Mouse (Mus musculus): Measurements from ENCODE around the gene Spats1. TPM values are rescaled to one million over a fixed set of nuclear protein-coding genes. Genes with fewer than 3 reads are reported as not detected.
"Not testable (repeated sequence)": the region's sequence is repeated elsewhere in the genome, so short reads cannot be mapped to it uniquely, and the experiment has no call there.

The Spats1 gene
- polyA plus RNA-seq, 1 experiment from 2014 or later: 0.57 TPM

GRCm38 (mm10) chr17:45456260-45457152 is 18.7 kb downstream of the Spats1 start:
- H3K27me3 ChIP-seq (ENCODE audit: insufficient read depth, poor library complexity, severe bottlenecking): no peaks in the 10 kb centered on the region
- no peaks in the 10 kb centered on the region for H3K4me1 ChIP-seq
- H3K27ac ChIP-seq: no peak overlapping the region
- no peak overlapping the region for H3K4me3 ChIP-seq
- no peak for DNase-seq (ENCODE audit: low spot score)
- 63% methylated on average over 13 of the region's 13 CpGs for WGBS
- no peaks in the 10 kb centered on the region for H3K36me3 ChIP-seq
- no peaks in the 10 kb centered on the region for H3K9me3 ChIP-seq

DNA sequence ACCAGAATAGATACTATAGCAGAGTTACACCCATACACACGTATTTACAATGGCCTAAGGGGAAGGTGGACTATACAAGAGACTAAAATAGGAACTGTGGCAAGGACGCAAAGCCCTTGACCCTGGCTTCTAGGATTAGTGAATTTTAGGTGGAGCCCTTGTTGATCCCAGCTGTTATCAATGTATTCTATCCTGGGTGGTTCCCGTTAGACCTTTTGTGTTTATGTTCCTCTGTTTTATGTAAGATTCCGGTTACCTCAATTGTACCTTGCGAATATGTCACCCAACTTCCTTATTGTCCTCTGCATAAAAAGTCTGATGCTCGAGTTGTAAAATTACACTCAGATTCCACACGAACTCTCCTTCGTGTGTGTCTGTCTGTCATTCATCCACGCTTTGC is 19.4 kb downstream of the Spats1 start:
- not testable (repeated sequence) for H3K4me1 ChIP-seq; H3K4me3 ChIP-seq; DNase-seq (ENCODE audit: low spot score); H3K27ac ChIP-seq; H3K36me3 ChIP-seq; H3K27me3 ChIP-seq (ENCODE audit: insufficient read depth, poor library complexity, severe bottlenecking); H3K9me3 ChIP-seq
- 81% methylated on average over 9 of the region's 9 CpGs for WGBS

DNA sequence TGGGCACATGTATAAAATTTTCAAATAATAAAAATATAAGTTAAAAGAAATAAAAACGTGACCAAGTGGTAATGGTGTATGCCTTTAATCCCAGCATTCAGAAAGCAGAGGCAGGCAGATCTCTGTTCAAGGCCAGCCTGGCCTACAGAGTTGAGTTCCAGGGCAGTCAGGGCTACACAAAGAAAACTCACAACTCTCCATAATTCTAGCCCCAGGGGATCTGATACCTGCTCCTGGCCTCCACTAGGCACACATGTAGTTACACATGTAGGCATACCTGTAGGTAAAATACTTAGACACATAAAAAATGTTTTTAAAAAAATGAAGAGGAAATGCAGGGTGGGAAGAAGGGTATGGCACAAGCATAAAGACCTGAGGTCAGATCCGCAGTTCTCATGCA is 20.4 kb downstream of the Spats1 start:
- no peaks in the 10 kb centered on the region for H3K4me1 ChIP-seq
- no peak overlapping the region for H3K27ac ChIP-seq
- 88% methylated on average over 2 of the region's 2 CpGs for WGBS
- DNase-seq (ENCODE audit: low spot score): no peak
- no peaks in the 10 kb centered on the region for H3K27me3 ChIP-seq (ENCODE audit: insufficient read depth, poor library complexity, severe bottlenecking)
- H3K9me3 ChIP-seq: no peaks in the 10 kb centered on the region
- no peak overlapping the region for H3K4me3 ChIP-seq
- no peaks in the 10 kb centered on the region for H3K36me3 ChIP-seq

- Histone ChIP-seq H3K4me3 (no peak overlapping the region), H3K36me3 (0 out of 2 replicates have a peak, but pooled peaks cover 2% of the 10 kb centered on the region), H3K27ac (no peak overlapping the region), H3K27me3 (ENCODE audit: insufficient read depth, poor library complexity, severe bottlenecking) (no peaks in the 10 kb centered on the region), H3K9me3 (no peaks in the 10 kb centered on the region), H3K4me1 (no peaks in the 10 kb centered on the region)
- 92% methylated on average over 1 of the region's 1 CpGs for WGBS
- DNase-seq (ENCODE audit: low spot score): no peak
Measured at GRCm38 (mm10) chr17:45452271-45452670, 22.9 kb downstream of the Spats1 start.

DNA sequence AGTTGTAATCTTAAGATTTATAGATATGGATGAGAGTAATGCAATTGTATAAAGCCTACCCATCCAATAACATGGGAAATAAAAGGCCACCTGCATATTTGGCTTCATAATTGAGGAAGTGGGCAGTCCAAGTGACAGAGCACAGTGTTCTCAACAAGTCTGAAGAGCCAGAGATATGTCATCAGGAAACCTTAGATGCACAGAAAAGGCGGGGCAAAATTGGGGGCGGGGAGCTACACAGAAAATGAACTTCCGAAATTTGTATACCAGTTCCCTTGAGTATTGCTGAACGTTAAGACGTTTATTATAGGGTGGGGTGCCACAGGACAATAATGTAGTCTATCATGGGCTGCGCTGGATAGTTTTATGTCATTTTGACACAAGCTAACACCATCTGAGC is 25.1 kb downstream of the Spats1 start:
- H3K36me3 ChIP-seq: 0 out of 2 replicates have a peak, but pooled peaks cover 2% of the 10 kb centered on the region
- WGBS: 91% methylated on average over 6 of the region's 6 CpGs
- H3K27ac ChIP-seq: no peak overlapping the region
- H3K9me3 ChIP-seq: no peaks in the 10 kb centered on the region
- no peak for DNase-seq (ENCODE audit: low spot score)
- no peak overlapping the region for H3K4me3 ChIP-seq
- no peaks in the 10 kb centered on the region for H3K4me1 ChIP-seq
- no peaks in the 10 kb centered on the region for H3K27me3 ChIP-seq (ENCODE audit: insufficient read depth, poor library complexity, severe bottlenecking)

DNA sequence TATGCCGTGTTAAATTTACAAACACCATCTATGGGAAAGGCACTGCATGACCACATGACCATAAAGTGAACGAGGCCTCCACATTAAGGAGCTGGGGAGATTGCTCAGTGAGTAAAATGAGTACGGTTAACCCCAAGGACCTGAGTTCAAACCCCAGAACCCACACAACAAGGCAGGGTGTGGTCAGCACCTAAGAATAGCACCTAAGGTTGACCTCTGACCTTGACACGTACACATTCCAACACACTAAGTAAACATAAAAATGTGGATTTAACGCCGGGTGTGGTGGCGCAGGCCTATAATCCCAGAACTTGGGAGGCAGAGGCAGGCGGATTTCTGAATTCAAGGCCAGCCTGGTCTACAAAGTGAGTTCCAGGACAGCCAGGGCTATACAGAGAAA is 25.6 kb downstream of the Spats1 start:
- 0 out of 2 replicates have a peak, but pooled peaks cover 2% of the 10 kb centered on the region for H3K36me3 ChIP-seq
- no peaks in the 10 kb centered on the region for H3K9me3 ChIP-seq
- DNase-seq (ENCODE audit: low spot score): no peak
- H3K4me3 ChIP-seq: no peak overlapping the region
- H3K27me3 ChIP-seq (ENCODE audit: insufficient read depth, poor library complexity, severe bottlenecking): no peaks in the 10 kb centered on the region
- H3K27ac ChIP-seq: no peak overlapping the region
- H3K4me1 ChIP-seq: no peaks in the 10 kb centered on the region
- 94% methylated on average over 8 of the region's 8 CpGs for WGBS

DNA sequence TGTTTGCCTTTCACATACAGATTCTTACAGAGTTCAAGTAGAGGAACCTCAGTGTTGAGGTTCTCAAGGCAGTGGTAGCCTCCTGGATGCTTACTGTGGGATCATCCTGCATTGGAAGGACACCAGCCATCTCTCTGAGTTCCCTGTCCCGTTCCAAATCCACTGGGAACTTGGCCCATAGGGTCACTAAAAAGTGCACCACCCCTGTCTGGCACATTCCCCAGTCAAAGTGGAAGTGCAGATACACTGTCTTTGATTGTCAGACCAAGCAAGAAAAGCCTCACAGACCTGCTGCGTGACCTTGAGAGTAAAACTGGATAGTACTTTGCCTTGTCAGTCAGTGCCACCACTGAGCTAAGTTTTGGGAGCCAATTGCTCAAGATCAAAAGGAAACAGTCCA is 28.2 kb downstream of the Spats1 start:
- Histone ChIP-seq H3K36me3 (peaks cover 9% of the 10 kb centered on the region; the same call in 1 of the 2 replicates), H3K27me3 (ENCODE audit: insufficient read depth, poor library complexity, severe bottlenecking) (no peaks in the 10 kb centered on the region), H3K4me3 (no peak overlapping the region), H3K9me3 (no peaks in the 10 kb centered on the region), H3K4me1 (no peaks in the 10 kb centered on the region), H3K27ac (no peak overlapping the region)
- DNase-seq (ENCODE audit: low spot score): no peak
- WGBS: 68% methylated on average over 2 of the region's 2 CpGs

- DNase-seq (ENCODE audit: low spot score): no peak
- Histone ChIP-seq H3K27me3 (ENCODE audit: insufficient read depth, poor library complexity, severe bottlenecking) (no peaks in the 10 kb centered on the region), H3K4me1 (no peaks in the 10 kb centered on the region), H3K27ac (no peak overlapping the region), H3K9me3 (no peaks in the 10 kb centered on the region), H3K4me3 (no peak overlapping the region), H3K36me3 (peaks cover 12% of the 10 kb centered on the region; the same call in 1 of the 2 replicates)
- 84% methylated on average over 4 of the region's 4 CpGs for WGBS
Measured at GRCm38 (mm10) chr17:45445923-45446322, 29.3 kb downstream of the Spats1 start.

GRCm38 (mm10) chr17:45434262-45434590 is 41.0 kb downstream of the Spats1 start:
- no peaks in the 10 kb centered on the region for H3K27me3 ChIP-seq (ENCODE audit: insufficient read depth, poor library complexity, severe bottlenecking)
- no peaks in the 10 kb centered on the region for H3K9me3 ChIP-seq
- WGBS: 5% methylated on average over 12 of the region's 12 CpGs
- peaks cover 11% of the 10 kb centered on the region; the same call in 1 of the 2 replicates for H3K36me3 ChIP-seq
- no peak for DNase-seq (ENCODE audit: low spot score)
- H3K4me3 ChIP-seq: peak overlapping the region; percentile 89
- peaks cover 20% of the 10 kb centered on the region for H3K4me1 ChIP-seq
- peak overlapping the region; percentile 94 for H3K27ac ChIP-seq

- DNase-seq (ENCODE audit: low spot score): peak; percentile 98
- Histone ChIP-seq H3K9me3 (no peaks in the 10 kb centered on the region), H3K4me1 (peaks cover 20% of the 10 kb centered on the region), H3K27ac (peak within 1 kb of the TSS; percentile 94), H3K4me3 (peak within 1 kb of the TSS; percentile 89), H3K27me3 (ENCODE audit: insufficient read depth, poor library complexity, severe bottlenecking) (no peaks in the 10 kb centered on the region), H3K36me3 (peaks cover 9% of the 10 kb centered on the region; the same call in 1 of the 2 replicates)
- under 1% methylated on average over 73 of the region's 73 CpGs for WGBS
Measured at GRCm38 (mm10) chr17:45433419-45434261, 41.6 kb downstream of the Spats1 start, which contains the start of gene Cdc5l. TSS of gene Cdc5l (minus strand) at chr17:45433737.

GRCm38 (mm10) chr17:45432706-45433398 is 42.4 kb downstream of the Spats1 start:
- Histone ChIP-seq H3K36me3 (peaks cover 12% of the 10 kb centered on the region; the same call in 1 of the 2 replicates), H3K27ac (peak overlapping the region; percentile 94), H3K4me3 (peak overlapping the region; percentile 89), H3K27me3 (ENCODE audit: insufficient read depth, poor library complexity, severe bottlenecking) (no peaks in the 10 kb centered on the region), H3K9me3 (no peaks in the 10 kb centered on the region), H3K4me1 (peaks cover 20% of the 10 kb centered on the region)
- DNase-seq (ENCODE audit: low spot score): peak; percentile 85
- 2% methylated on average over 62 of the region's 62 CpGs for WGBS

- Histone ChIP-seq H3K27ac (no peak overlapping the region), H3K4me3 (peak overlapping the region; percentile 89), H3K9me3 (no peaks in the 10 kb centered on the region), H3K4me1 (peaks cover 20% of the 10 kb centered on the region), H3K36me3 (peaks cover 18% of the 10 kb centered on the region), H3K27me3 (ENCODE audit: insufficient read depth, poor library complexity, severe bottlenecking) (no peaks in the 10 kb centered on the region)
- 74% methylated on average over 3 of the region's 3 CpGs for WGBS
- DNase-seq (ENCODE audit: low spot score): no peak
Measured at GRCm38 (mm10) chr17:45432007-45432406, 43.2 kb downstream of the Spats1 start.

Data from heart, embryonic 10.5 days (tissue).